Mouse (Mus musculus) MEL (cell line): ENCODE results near the gene Map3k20. TPM values are rescaled to one million over a fixed set of nuclear protein-coding genes. Genes with fewer than 3 reads are reported as not detected.

Experiments used
- DNase-seq: peaks from one replicate; pipeline ENCODE4 v3.0.0; 2011; ENCODE audit warnings: low read depth, low spot score
- H3K27ac ChIP-seq: 2 replicates; pipeline ENCODE4 v1.5.1; 2012; ENCODE audit warnings: low read depth, mild to moderate bottlenecking, control low read depth, low read length, moderate library complexity; ENCODE audit not compliant: control insufficient read depth
- H3K27me3 ChIP-seq, 2 experiments: fragments of 150-350 bp in 1 of 2; sonication (generic) in 1 of 2; 2 replicates each; pipeline ENCODE4 v1.6.1; 2012; ENCODE audit warnings: low read length in 2 of 2, mild to moderate bottlenecking in 2 of 2, improper control_type of control experiment in 1 of 2, moderate library complexity in 1 of 2; ENCODE audit not compliant: insufficient read depth in 2 of 2, control insufficient read depth in 1 of 2
- H3K36me3 ChIP-seq, 2 experiments: 2 replicates each; pipeline ENCODE4 v1.6.1; 2012 to 2014; ENCODE audit warnings: low read length in 2 of 2, improper control_type of control experiment in 1 of 2, inconsistent platforms in 1 of 2, mild to moderate bottlenecking in 1 of 2; ENCODE audit not compliant: insufficient read depth in 2 of 2, control insufficient read depth in 1 of 2
- H3K4me1 ChIP-seq, 2 experiments: fragments of 150-350 bp in 1 of 2; sonication (generic) in 1 of 2; 2 replicates each; pipeline ENCODE4 v1.6.1; 2012; ENCODE audit warnings: low read length in 2 of 2, improper control_type of control experiment in 1 of 2, mild to moderate bottlenecking in 1 of 2; ENCODE audit not compliant: insufficient read depth in 2 of 2, control insufficient read depth in 1 of 2
- H3K4me3 ChIP-seq, 2 experiments: fragments of 150-350 bp in 1 of 2; sonication (generic) in 1 of 2; 2 replicates each; pipeline ENCODE4 v1.5.1; 2012; ENCODE audit warnings: low read depth in 2 of 2, low read length in 2 of 2, mild to moderate bottlenecking in 2 of 2, moderate library complexity in 2 of 2, control low read depth in 1 of 2, improper control_type of control experiment in 1 of 2; ENCODE audit not compliant: control insufficient read depth in 1 of 2, insufficient read depth in 1 of 2
- H3K79me2 ChIP-seq: 2 replicates; pipeline ENCODE4 v1.6.1; 2012; ENCODE audit warnings: mild to moderate bottlenecking, low read length, moderate library complexity; ENCODE audit not compliant: control insufficient read depth, poor library complexity, insufficient read depth
- H3K9ac ChIP-seq: 2 replicates; pipeline ENCODE4 v1.6.1; 2012; ENCODE audit warnings: low read depth, mild to moderate bottlenecking, control low read depth, low read length, moderate library complexity; ENCODE audit not compliant: control insufficient read depth, poor library complexity, severe bottlenecking
- H3K9me3 ChIP-seq: fragments of 150-350 bp; sonication (generic); replicated peaks from 2 replicates; pipeline ENCODE4 v1.6.1; 2012; ENCODE audit warnings: mild to moderate bottlenecking, low read length, improper control_type of control experiment, moderate library complexity; ENCODE audit not compliant: insufficient read depth
- CHD1 ChIP-seq: IDR thresholded peaks from 2 replicates; pipeline ENCODE4 v1.6.1; 2012; ENCODE audit warnings: low read depth, mild to moderate bottlenecking, inconsistent platforms, low read length, improper control_type of control experiment
- ELF1 ChIP-seq: IDR thresholded peaks from 2 replicates; pipeline ENCODE4 v1.6.1; 2014; ENCODE audit warnings: low read depth, mild to moderate bottlenecking, inconsistent platforms, low read length, improper control_type of control experiment, moderate library complexity
- GABPA ChIP-seq: IDR thresholded peaks from 2 replicates; pipeline ENCODE4 v1.6.1; 2012; ENCODE audit warnings: low read depth, mild to moderate bottlenecking, inconsistent platforms, low read length, improper control_type of control experiment, moderate library complexity
- HCFC1 ChIP-seq: IDR thresholded peaks from 2 replicates; pipeline ENCODE4 v1.6.1; 2012; ENCODE audit warnings: low read depth, mild to moderate bottlenecking, inconsistent platforms, low read length, improper control_type of control experiment, moderate library complexity
- KAT2A ChIP-seq: conservative IDR thresholded peaks from 2 replicates; pipeline ENCODE4 v1.6.1; 2012; ENCODE audit warnings: low read depth, low read length, improper control_type of control experiment, inconsistent platforms
- MAX ChIP-seq: IDR thresholded peaks from 2 replicates; pipeline ENCODE4 v1.6.1; 2011; ENCODE audit warnings: low read length, improper control_type of control experiment
- MEF2A ChIP-seq: IDR thresholded peaks from 2 replicates; pipeline ENCODE4 v1.6.1; 2014; ENCODE audit warnings: low read depth, mild to moderate bottlenecking, inconsistent platforms, low read length, improper control_type of control experiment; ENCODE audit not compliant: poor library complexity, insufficient replicate concordance, severe bottlenecking; ENCODE audit errors: extremely low read depth
- MYB ChIP-seq: IDR thresholded peaks from 2 replicates; pipeline ENCODE4 v1.6.1; 2011; ENCODE audit warnings: mild to moderate bottlenecking, low read depth, low read length, improper control_type of control experiment
- MYC ChIP-seq: IDR thresholded peaks from 2 replicates; pipeline ENCODE4 v1.6.1; 2011; ENCODE audit warnings: low read depth, mild to moderate bottlenecking, low read length, improper control_type of control experiment, moderate library complexity
- POLR2AphosphoS2 ChIP-seq: IDR thresholded peaks from 2 replicates; pipeline ENCODE4 v1.6.1; 2011; ENCODE audit warnings: low read length, improper control_type of control experiment
- POLR2AphosphoS5 ChIP-seq: IDR thresholded peaks from 2 replicates; pipeline ENCODE4 v1.6.1; 2012; ENCODE audit warnings: low read depth, borderline replicate concordance, mild to moderate bottlenecking, inconsistent platforms, low read length, moderate library complexity, mixed read lengths
- TAL1 ChIP-seq: IDR thresholded peaks from 2 replicates; pipeline ENCODE4 v1.6.1; 2012; ENCODE audit warnings: mild to moderate bottlenecking, inconsistent platforms, low read length, moderate library complexity, mixed read lengths
- TCF12 ChIP-seq: IDR thresholded peaks from 2 replicates; pipeline ENCODE4 v1.6.1; 2014; ENCODE audit warnings: low read depth, mild to moderate bottlenecking, inconsistent platforms, low read length, improper control_type of control experiment, moderate library complexity
- UBTF ChIP-seq: IDR thresholded peaks from 2 replicates; pipeline ENCODE4 v1.6.1; 2012; ENCODE audit warnings: low read depth, mild to moderate bottlenecking, inconsistent platforms, low read length, improper control_type of control experiment, moderate library complexity, borderline replicate concordance; ENCODE audit not compliant: insufficient read depth
- USF1 ChIP-seq: IDR thresholded peaks from 2 replicates; pipeline ENCODE4 v1.6.1; 2014; ENCODE audit warnings: low read depth, mild to moderate bottlenecking, inconsistent platforms, low read length, improper control_type of control experiment, moderate library complexity
- ZKSCAN1 ChIP-seq: IDR thresholded peaks from 2 replicates; pipeline ENCODE4 v1.6.1; 2012; ENCODE audit warnings: low read depth, mild to moderate bottlenecking, inconsistent platforms, low read length, improper control_type of control experiment, moderate library complexity
- ZNF384 ChIP-seq: IDR thresholded peaks from 2 replicates; pipeline ENCODE4 v1.6.1; 2012; ENCODE audit warnings: low read depth, mild to moderate bottlenecking, inconsistent platforms, low read length, improper control_type of control experiment
- polyA plus RNA-seq, 2 experiments: library from polyadenylated mRNA; stranded (reverse) in 1 of 2; unstranded in 1 of 2; fragments of >175 nt in 1 of 2; fragments of >200 nt in 1 of 2; gene quantifications; 2 replicates each; pipeline versions ENCODE4 v1.2.1 to v1.2.4; 2012; ENCODE audit warnings: low replicate concordance in 2 of 2, low read depth in 1 of 2; ENCODE audit not compliant: insufficient read length in 2 of 2, insufficient read depth in 1 of 2, missing spikeins in 1 of 2
- total RNA-seq: library from RNA; depleted of rRNA; stranded (reverse); fragments of 300-350 nt; gene quantifications from 2 replicates; pipeline ENCODE4 v1.2.3, GENCODE M21; 2012

The Map3k20 gene
- total and polyA plus RNA-seq, 3 experiments, result 7.4 to 9.6 TPM; not detected in 1

- H3K4me1 ChIP-seq, result no peaks in the 10 kb centered on the region
- H3K79me2 ChIP-seq, result no peaks in the 10 kb centered on the region
- no peak overlapping the region for H3K9ac ChIP-seq
- TF ChIP-seq CHD1 (no peak), POLR2AphosphoS2 (no peak), POLR2AphosphoS5 (no peak), TAL1 (no peak)
- H3K9me3 ChIP-seq, result no peaks in the 10 kb centered on the region
- no peak overlapping the region for H3K4me3 ChIP-seq
- DNase-seq, result no peak
- H3K27me3 ChIP-seq, result no peaks in the 10 kb centered on the region
- H3K27ac ChIP-seq, result no peak overlapping the region
- no peaks in the 10 kb centered on the region for H3K36me3 ChIP-seq
Observed at GRCm38 (mm10) chr2:72453563-72453962, 168.1 kb downstream of the Map3k20 start.

GRCm38 (mm10) chr2:72456189-72456588 lies 170.8 kb downstream of the Map3k20 start:
- Histone ChIP-seq H3K9ac (no peak overlapping the region), H3K27me3 (no peaks in the 10 kb centered on the region), H3K4me1 (no peaks in the 10 kb centered on the region), H3K9me3 (no peaks in the 10 kb centered on the region), H3K79me2 (no peaks in the 10 kb centered on the region), H3K4me3 (no peak overlapping the region), H3K36me3 (no peaks in the 10 kb centered on the region; a peak in 1 of 4 replicates), H3K27ac (no peak overlapping the region)
- DNase-seq, result no peak
- TF ChIP-seq MAX (no peak), MYC (no peak), GABPA (no peak), MEF2A (no peak), TCF12 (no peak), ZNF384 (no peak), KAT2A (no peak), ZKSCAN1 (no peak), ELF1 (no peak), MYB (no peak), USF1 (no peak), UBTF (no peak), HCFC1 (no peak)
